ENCODE assay signal across 7 mouse cellular contexts in the genomic region with DNA sequence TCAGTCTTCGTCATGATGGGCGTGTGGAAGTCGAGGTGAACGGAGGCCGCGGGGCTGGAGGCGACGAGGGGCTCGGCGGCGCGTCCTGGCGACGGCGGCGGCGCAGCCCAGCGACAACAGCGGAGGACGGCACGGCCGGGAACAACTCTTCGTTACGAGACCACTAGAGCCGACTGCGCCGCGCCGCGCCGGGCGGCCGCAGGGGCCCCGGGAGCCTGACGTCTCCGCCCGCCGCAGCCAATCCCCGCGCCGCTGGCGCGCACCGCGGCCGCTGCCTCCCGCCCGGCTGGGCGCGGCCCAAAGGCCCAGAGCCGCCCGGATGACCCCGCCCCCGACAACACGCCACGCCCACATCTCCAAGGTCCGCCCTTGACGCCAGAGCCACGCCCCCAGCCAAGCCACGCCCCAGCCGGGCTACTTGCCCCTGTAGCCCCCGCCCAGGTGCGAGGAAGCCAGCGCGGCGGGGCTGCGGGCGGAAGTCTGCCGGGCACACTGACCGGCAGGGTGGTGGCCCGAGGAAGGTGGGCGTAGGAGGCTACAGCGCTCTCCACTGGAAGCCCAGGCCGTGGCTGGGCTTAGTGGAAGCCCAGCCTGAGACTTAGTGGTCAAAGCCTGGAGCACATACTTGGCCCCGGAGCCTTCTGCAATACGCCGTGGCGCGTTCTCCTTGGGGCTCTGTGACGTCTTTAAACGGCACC. TPM values are rescaled to one million over a fixed set of nuclear protein-coding genes. Genes with fewer than 3 reads are reported as not detected.
A peak's percentile ranks its signal among the peaks of the same experiment; 100 is the strongest.
DNase-seq lines count a peak whose midpoint lies in the region; ATAC-seq lines count a peak whose summit lies in the region.

A gene (minus strand): TSS at position 302 of the 698 bp plus-strand sequence.

- H3K4me3 ChIP-seq in embryonic facial prominence, embryonic 11.5 days (ENCODE audit: low read depth, low read length): peak within 1 kb of the TSS; percentile 88
- H3K4me3 ChIP-seq in limb, embryonic 11.5 days (ENCODE audit: low read depth, low read length): peak within 1 kb of the TSS; percentile 76
- peak within 1 kb of the TSS; percentile 85 for H3K4me3 ChIP-seq in midbrain, embryonic 14.5 days (replicated peaks; ENCODE audit: low read depth, low read length)

- DNase-seq in adrenal gland, postnatal 14 days: peak; percentile 100
- peak; percentile 98 for DNase-seq in embryonic facial prominence, embryonic 11.5 days (ENCODE audit: low spot score)
- DNase-seq in heart, adult 11 months: peak; percentile 100
- peak; percentile 100 for DNase-seq in kidney, adult 18-20 months
- DNase-seq in limb, embryonic 11.5 days (ENCODE audit: low spot score): peak; percentile 100
- peak; percentile 97 for DNase-seq in midbrain, embryonic 14.5 days
- peak; percentile 100 for DNase-seq in spleen, adult 18-20 months

- H3K9ac ChIP-seq in embryonic facial prominence, embryonic 11.5 days (replicated peaks; ENCODE audit: low read length): peak within 1 kb of the TSS; percentile 89
- peak within 1 kb of the TSS; percentile 88 for H3K9ac ChIP-seq in limb, embryonic 11.5 days (ENCODE audit: low read length)
- H3K9ac ChIP-seq in midbrain, embryonic 14.5 days (replicated peaks; ENCODE audit: low read length): peak within 1 kb of the TSS; percentile 88

- no peaks in the 10 kb centered on the region for H3K36me3 ChIP-seq in embryonic facial prominence, embryonic 11.5 days (replicated peaks; ENCODE audit: control insufficient read depth, insufficient read depth, low read depth, low read length)
- no peaks in the 10 kb centered on the region for H3K36me3 ChIP-seq in limb, embryonic 11.5 days (ENCODE audit: control insufficient read depth, insufficient read depth, low read length)
- H3K36me3 ChIP-seq in midbrain, embryonic 14.5 days (ENCODE audit: control insufficient read depth, insufficient read depth, low read length): 0 out of 2 replicates have a peak, but pooled peaks cover 3% of the 10 kb centered on the region

- H3K27ac ChIP-seq in embryonic facial prominence, embryonic 11.5 days (replicated peaks; ENCODE audit: low read depth, low read length): peak within 1 kb of the TSS; percentile 95
- peak within 1 kb of the TSS; percentile 94 for H3K27ac ChIP-seq in limb, embryonic 11.5 days (replicated peaks; ENCODE audit: low read depth, low read length)
- H3K27ac ChIP-seq in midbrain, embryonic 14.5 days (replicated peaks; ENCODE audit: low read depth, low read length): peak within 1 kb of the TSS; percentile 90

- under 1% methylated on average over 61 of the region's 81 CpGs for WGBS in embryonic facial prominence, embryonic 11.5 days
- WGBS in limb, embryonic 11.5 days: under 1% methylated on average over 64 of the region's 81 CpGs
- WGBS in midbrain, embryonic 14.5 days: under 1% methylated on average over 62 of the region's 81 CpGs

- H3K4me2 ChIP-seq in embryonic facial prominence, embryonic 11.5 days (ENCODE audit: low read depth, low read length): peak within 1 kb of the TSS; percentile 70
- peak within 1 kb of the TSS; percentile 54 for H3K4me2 ChIP-seq in limb, embryonic 11.5 days (ENCODE audit: low read depth, severe bottlenecking)
- H3K4me2 ChIP-seq in midbrain, embryonic 14.5 days (ENCODE audit: low read length): peak within 1 kb of the TSS; percentile 65

- H3K4me1 ChIP-seq in embryonic facial prominence, embryonic 11.5 days (ENCODE audit: control insufficient read depth, insufficient read depth, low read length): peaks cover 4% of the 10 kb centered on the region; the same call in 1 of the 2 replicates
- peaks cover 13% of the 10 kb centered on the region for H3K4me1 ChIP-seq in limb, embryonic 11.5 days (ENCODE audit: control insufficient read depth, insufficient read depth, low read length)
- H3K4me1 ChIP-seq in midbrain, embryonic 14.5 days (ENCODE audit: control insufficient read depth, insufficient read depth, low read length): peaks cover 20% of the 10 kb centered on the region

- no peaks in the 10 kb centered on the region for H3K27me3 ChIP-seq in embryonic facial prominence, embryonic 11.5 days (ENCODE audit: control insufficient read depth, insufficient read depth, low read length)
- H3K27me3 ChIP-seq in limb, embryonic 11.5 days (ENCODE audit: control insufficient read depth, insufficient read depth, low read length): no peaks in the 10 kb centered on the region
- H3K27me3 ChIP-seq in midbrain, embryonic 14.5 days (ENCODE audit: control insufficient read depth, insufficient read depth, low read length): no peaks in the 10 kb centered on the region

- no peaks in the 10 kb centered on the region for H3K9me3 ChIP-seq in embryonic facial prominence, embryonic 11.5 days (replicated peaks; ENCODE audit: control insufficient read depth, low read length)
- H3K9me3 ChIP-seq in limb, embryonic 11.5 days (ENCODE audit: control insufficient read depth, low read length): no peaks in the 10 kb centered on the region
- H3K9me3 ChIP-seq in midbrain, embryonic 14.5 days (ENCODE audit: control insufficient read depth, low read length): no peaks in the 10 kb centered on the region

- ATAC-seq in embryonic facial prominence, embryonic 11.5 days (replicated peaks; ENCODE audit: insufficient number of reproducible peaks, low FRiP score, low TSS enrichment, low read depth): peak; percentile 95
- peak; percentile 94 for ATAC-seq in limb, embryonic 11.5 days (ENCODE audit: insufficient number of reproducible peaks, low FRiP score, low TSS enrichment, low read depth)
- peak; percentile 97 for ATAC-seq in midbrain, embryonic 14.5 days (ENCODE audit: low FRiP score, low TSS enrichment)

RNA-seq across cellular contexts. Expression of the gene that starts here (rescaled TPM):
- total RNA-seq in adrenal gland, postnatal 14 days (2021): 167 and 168 TPM in 2 replicates
- polyA plus RNA-seq in embryonic facial prominence, embryonic 11.5 days (2014; fragmentation: Nextera tagmentation; extraction: Ambion mirVana): 171 and 177 TPM in 2 replicates
- polyA plus RNA-seq in limb, embryonic 11.5 days (2014; fragmentation: Nextera tagmentation; extraction: Ambion mirVana): 150 and 154 TPM in 2 replicates
- polyA plus RNA-seq in midbrain, embryonic 14.5 days (2014; fragmentation: Nextera tagmentation; extraction: Ambion mirVana): 142 and 183 TPM in 2 replicates

Comparison
In these comparisons a context has a peak if more than half of its experiments do, and no peak if none do; other contexts are left out.
1. Peak in every context shown above with its lines: DNase-seq, ATAC-seq, H3K4me3 ChIP-seq and H3K27ac ChIP-seq.